Mouse (Mus musculus) ES-E14 (cell line): ENCODE measurements around the gene 1700067K01Rik. TPM values are rescaled to one million over a fixed set of nuclear protein-coding genes. Genes with fewer than 3 reads are reported as not detected.

Source experiments
- DNase-seq: peaks from one replicate; pipeline ENCODE4 v3.0.0-alpha.2; 2013; ENCODE audit warnings: low read depth, low spot score
- H3K27ac ChIP-seq: 2 replicates; pipeline ENCODE4 v1.5.1; 2012; ENCODE audit warnings: low read depth, mild to moderate bottlenecking, low read length, moderate library complexity, mixed read lengths; ENCODE audit not compliant: poor library complexity, insufficient read depth, severe bottlenecking
- H3K36me3 ChIP-seq: 2 replicates; pipeline ENCODE4 v1.6.1; 2012; ENCODE audit warnings: mild to moderate bottlenecking, low read length, moderate library complexity, mixed read lengths; ENCODE audit not compliant: control insufficient read depth, poor library complexity, insufficient read depth, severe bottlenecking
- H3K4me1 ChIP-seq, 2 experiments: fragments of 150-350 bp in 1 of 2; sonication (generic) in 1 of 2; 2 replicates each; pipeline ENCODE4 v1.6.1; 2012; ENCODE audit warnings: low read length in 2 of 2, mild to moderate bottlenecking in 1 of 2, mixed read lengths in 1 of 2; ENCODE audit not compliant: control insufficient read depth in 2 of 2, insufficient read depth in 2 of 2, poor library complexity in 1 of 2
- H3K4me3 ChIP-seq, 2 experiments: fragments of 150-350 bp in 1 of 2; sonication (generic) in 1 of 2; 2 replicates each; pipeline ENCODE4 v1.5.1; 2012; ENCODE audit warnings: low read length in 2 of 2, low read depth in 1 of 2, mild to moderate bottlenecking in 1 of 2, mixed read lengths in 1 of 2; ENCODE audit not compliant: insufficient read depth in 1 of 2, poor library complexity in 1 of 2, severe bottlenecking in 1 of 2
- H3K9ac ChIP-seq: 2 replicates; pipeline ENCODE4 v1.6.1; 2012; ENCODE audit warnings: low read depth, mild to moderate bottlenecking, low read length, mixed read lengths; ENCODE audit not compliant: poor library complexity, insufficient read depth, severe bottlenecking
- H3K9me3 ChIP-seq: fragments of 150-350 bp; sonication (generic); 2 replicates; pipeline ENCODE4 v1.6.1; 2012; ENCODE audit warnings: low read depth, mild to moderate bottlenecking, low read length; ENCODE audit not compliant: control insufficient read depth, insufficient read depth
- CHD2 ChIP-seq: IDR thresholded peaks from 2 replicates; pipeline ENCODE4 v1.6.1; 2014; ENCODE audit warnings: mild to moderate bottlenecking, low read depth, low read length, inconsistent platforms
- HCFC1 ChIP-seq: IDR thresholded peaks from 2 replicates; pipeline ENCODE4 v1.6.1; 2012; ENCODE audit warnings: low read length, inconsistent platforms, borderline replicate concordance; ENCODE audit not compliant: insufficient read depth
- MAFK ChIP-seq: IDR thresholded peaks from 2 replicates; pipeline ENCODE4 v1.6.1; 2014; ENCODE audit warnings: mild to moderate bottlenecking, low read depth, low read length, inconsistent platforms; ENCODE audit not compliant: insufficient read depth
- ZC3H11A ChIP-seq: IDR thresholded peaks from 2 replicates; pipeline ENCODE4 v1.6.1; 2012; ENCODE audit warnings: low read depth, mild to moderate bottlenecking, inconsistent platforms, low read length, borderline replicate concordance
- ZNF384 ChIP-seq: IDR thresholded peaks from 2 replicates; pipeline ENCODE4 v1.6.1; 2012; ENCODE audit warnings: low read depth, low read length, inconsistent platforms
- in situ Hi-C, 2 experiments: fragments of 600-800 bp; cut with MboI; formaldehyde crosslinking; loops; one replicate each; pipeline ENCODE4 v1.15.1; 2025; ENCODE audit warnings: low sequenced_read_pairs in 2 of 2, inconsistent platforms in 1 of 2; ENCODE audit not compliant: unreplicated experiment in 2 of 2
- total RNA-seq: library from RNA; depleted of rRNA; stranded (reverse); fragments of 300-350 nt; gene quantifications from 2 replicates; pipeline ENCODE4 v1.2.3, GENCODE M21; 2012

The 1700067K01Rik gene
- total RNA-seq, 1 experiment, result 1.2 TPM

- Histone ChIP-seq H3K27ac (no peak overlapping the region), H3K9ac (no peak overlapping the region), H3K4me1 (peaks cover 6 to 12% of the 10 kb centered on the region in 2 experiments), H3K9me3 (no peaks in the 10 kb centered on the region), H3K36me3 (peaks cover 17% of the 10 kb centered on the region), H3K4me3 (peak overlapping the region; percentile 77 to 97; a peak in 2 of 4 replicates)
- no peak for DNase-seq
- in situ Hi-C loops, result no loop called here
- TF ChIP-seq MAFK (no peak), HCFC1 (no peak), ZC3H11A (no peak), ZNF384 (no peak), CHD2 (no peak)
Observed at GRCm38 (mm10) chr8:83995973-83996372, 5.3 kb upstream of the 1700067K01Rik start.

- H3K27ac ChIP-seq, result peak overlapping the region; percentile 85
- in situ Hi-C loops, result no loop called here
- H3K36me3 ChIP-seq, result peaks cover 17% of the 10 kb centered on the region
- no peaks in the 10 kb centered on the region for H3K9me3 ChIP-seq
- H3K9ac ChIP-seq, result peak overlapping the region; percentile 95
- 0 out of 2 replicates have a peak, but pooled peaks have one; percentile 51 for TF ChIP-seq HCFC1
- TF ChIP-seq ZC3H11A, result no peak
- TF ChIP-seq ZNF384, result peak; percentile 97
- no peak for TF ChIP-seq CHD2
- TF ChIP-seq MAFK, result no peak
- peaks cover 6 to 14% of the 10 kb centered on the region in 2 experiments for H3K4me1 ChIP-seq
- H3K4me3 ChIP-seq, result peak overlapping the region; percentile 77 to 97
- no peak for DNase-seq
Observed at GRCm38 (mm10) chr8:83996567-83997505, 4.5 kb upstream of the 1700067K01Rik start.

- in situ Hi-C loops, result no loop called here
- Histone ChIP-seq H3K36me3 (peaks cover 20% of the 10 kb centered on the region), H3K9me3 (no peaks in the 10 kb centered on the region), H3K27ac (peak within 1 kb of the TSS; percentile 85), H3K4me1 (peaks cover 6 to 15% of the 10 kb centered on the region in 2 experiments), H3K4me3 (peak within 1 kb of the TSS; percentile 81 to 97), H3K9ac (peak within 1 kb of the TSS; percentile 95)
- no peak for DNase-seq
- no peak for TF ChIP-seq ZC3H11A
- TF ChIP-seq HCFC1, result no peak
- no peak for TF ChIP-seq MAFK
- no peak for TF ChIP-seq CHD2
Observed at GRCm38 (mm10) chr8:83997511-83998141, 3.7 kb upstream of the 1700067K01Rik start, which contains the start of gene Samd1. TSS of gene Samd1 (plus strand) at chr8:83997672.

GRCm38 (mm10) chr8:83998231-83999056, 2.9 kb upstream of the 1700067K01Rik start:
- H3K4me1 ChIP-seq, result peaks cover 6 to 20% of the 10 kb centered on the region in 2 experiments
- H3K36me3 ChIP-seq, result peaks cover 21% of the 10 kb centered on the region
- H3K4me3 ChIP-seq, result peak overlapping the region; percentile 81 to 97
- in situ Hi-C loops, result no loop called here
- no peak for DNase-seq
- H3K27ac ChIP-seq, result peak overlapping the region; percentile 85
- H3K9me3 ChIP-seq, result no peaks in the 10 kb centered on the region
- TF ChIP-seq ZC3H11A, result no peak
- no peak for TF ChIP-seq HCFC1
- TF ChIP-seq CHD2, result no peak
- TF ChIP-seq ZNF384, result no peak
- no peak for TF ChIP-seq MAFK
- peak overlapping the region; percentile 93 for H3K9ac ChIP-seq
